Mouse (Mus musculus): Measurements from ENCODE around the gene Xrcc4.

Gene Xrcc4

DNA sequence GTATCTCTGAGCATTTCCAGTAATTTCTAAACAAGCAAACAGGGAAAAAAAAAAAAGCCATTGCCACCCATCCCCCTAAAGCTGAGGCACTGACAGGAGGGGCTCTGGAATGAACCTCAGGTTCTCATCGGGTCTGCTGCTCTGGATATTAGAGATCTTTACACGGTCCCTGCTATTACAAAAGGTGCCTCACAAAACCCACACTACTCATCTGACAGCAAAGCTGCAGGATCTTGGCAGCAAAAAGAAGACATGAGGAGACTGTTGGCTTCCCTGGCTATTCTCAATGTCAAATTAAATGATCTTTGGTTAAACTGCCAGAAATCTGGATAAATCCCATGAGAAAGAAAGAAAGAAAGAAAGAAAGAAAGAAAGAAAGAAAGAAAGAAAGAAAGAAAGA, 145.1 kb downstream of the Xrcc4 start:
- DNase-seq (ENCODE audit: low read depth in 2 of 2, low spot score in 2 of 2): no peak

- DNase-seq (ENCODE audit: low read depth in 2 of 2, low spot score in 2 of 2): no peak
These were observed 159.9 kb downstream of the Xrcc4 start for GRCm38 (mm10) chr13:89929477-89929876.

GRCm38 (mm10) chr13:89918814-89919481, 170.5 kb downstream of the Xrcc4 start:
- no peak for DNase-seq (ENCODE audit: low read depth in 2 of 2, low spot score in 2 of 2)

DNA sequence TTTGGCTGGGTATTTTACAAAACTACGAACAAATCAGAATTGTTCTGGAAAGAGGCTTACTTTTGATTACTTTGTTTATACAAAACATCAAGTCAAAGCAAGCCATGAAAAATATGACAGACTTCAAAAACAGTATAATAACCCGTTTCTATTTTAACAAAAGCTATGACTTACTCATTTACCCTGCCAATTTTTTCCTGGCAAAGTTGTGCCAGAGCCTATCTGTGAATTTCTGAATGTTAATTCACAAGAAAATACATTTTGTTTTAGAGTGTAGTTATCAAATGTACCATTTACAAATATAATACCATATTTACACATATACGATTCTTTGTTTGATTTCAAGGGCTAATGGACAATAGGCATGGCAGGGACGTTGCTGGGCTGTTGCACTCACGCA, 175.1 kb downstream of the Xrcc4 start:
- DNase-seq (ENCODE audit: low read depth in 2 of 2, low spot score in 2 of 2): no peak

DNA sequence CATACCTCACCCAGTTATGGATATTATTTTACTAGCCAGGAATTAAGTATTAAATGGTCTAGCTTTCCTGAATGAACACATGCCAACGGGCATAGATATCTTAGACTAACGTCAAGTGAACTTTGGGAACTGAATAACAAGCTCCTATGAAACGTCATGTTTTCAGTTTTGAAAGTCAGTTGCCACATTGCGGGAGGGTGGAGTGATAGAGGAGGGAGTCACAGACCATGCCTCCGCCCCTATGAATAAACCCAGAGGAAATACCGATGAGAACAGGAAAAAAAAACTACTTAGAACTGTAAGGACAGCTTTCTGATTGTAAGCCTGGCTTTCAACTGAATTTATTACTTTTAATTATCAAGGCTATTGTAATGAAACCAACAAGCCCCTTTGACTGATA, 175.5 kb downstream of the Xrcc4 start:
- DNase-seq (ENCODE audit: low read depth in 2 of 2, low spot score in 2 of 2): no peak

GRCm38 (mm10) chr13:89906120-89906519, 183.3 kb downstream of the Xrcc4 start:
- no peak for DNase-seq (ENCODE audit: low read depth in 2 of 2, low spot score in 2 of 2)

DNA sequence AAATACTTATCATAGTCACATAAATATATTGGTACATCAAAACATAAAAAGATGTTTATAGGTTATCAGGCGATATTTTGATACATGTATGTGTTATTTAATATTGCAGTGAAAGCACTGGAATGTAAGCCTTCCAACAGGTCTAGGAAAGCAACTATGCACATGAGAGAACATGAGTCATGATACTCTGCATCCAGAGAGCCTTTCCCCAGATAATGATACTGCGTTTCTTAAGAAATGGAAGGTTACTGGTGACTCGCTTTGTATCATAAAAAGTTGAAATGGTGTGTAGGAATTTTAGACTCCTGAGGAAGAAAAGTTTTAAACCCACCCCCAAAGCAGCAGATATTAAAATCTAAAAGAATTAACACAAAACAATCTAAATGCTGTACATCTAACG, 190.3 kb downstream of the Xrcc4 start:
- DNase-seq (ENCODE audit: low read depth in 2 of 2, low spot score in 2 of 2): no peak

GRCm38 (mm10) chr13:89892140-89892539, 197.3 kb downstream of the Xrcc4 start:
- no peak for DNase-seq (ENCODE audit: low read depth in 2 of 2, low spot score in 2 of 2)

DNA sequence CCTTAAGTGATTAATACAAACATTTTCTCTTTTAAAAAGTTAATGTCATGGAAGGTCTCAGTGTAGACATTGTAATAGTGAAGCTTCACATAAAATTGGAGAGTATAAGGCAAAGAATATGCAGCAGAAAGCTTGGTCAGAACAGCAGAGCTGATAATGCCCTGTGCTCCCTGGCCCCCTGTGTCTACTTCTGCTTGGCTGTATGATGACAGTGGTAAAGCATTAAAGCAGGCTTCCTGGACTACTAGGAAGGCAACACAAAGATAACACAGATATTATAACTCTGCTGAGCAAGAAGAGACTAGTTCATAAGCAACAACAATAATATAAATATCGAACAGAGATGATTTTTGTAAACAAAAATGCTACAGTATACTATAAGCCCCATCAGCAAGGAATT, 199.2 kb downstream of the Xrcc4 start:
- DNase-seq (ENCODE audit: low read depth in 2 of 2, low spot score in 2 of 2): no peak

- DNase-seq (ENCODE audit: low read depth in 2 of 2, low spot score in 2 of 2): no peak
These were observed 200.3 kb downstream of the Xrcc4 start for GRCm38 (mm10) chr13:89889074-89889473.

DNA sequence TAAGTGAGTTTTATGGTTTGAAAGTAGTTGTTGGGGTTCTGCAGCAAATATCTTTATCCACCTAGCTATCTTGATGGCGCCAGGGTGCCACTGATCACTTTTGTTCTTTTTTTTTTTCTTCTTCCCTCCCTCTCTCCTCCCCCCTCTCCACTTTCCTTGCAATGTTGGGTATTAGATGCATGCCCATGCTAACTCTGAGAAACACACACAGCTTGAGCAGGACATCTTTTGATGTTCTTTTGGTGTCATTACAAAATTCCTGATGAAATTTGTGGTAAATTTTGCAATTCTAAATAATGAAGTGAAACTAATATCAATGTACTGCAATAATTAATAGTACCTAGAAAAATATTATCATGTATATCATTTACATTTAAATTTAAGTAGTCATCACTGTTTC, 205.9 kb downstream of the Xrcc4 start:
- no peak for DNase-seq (ENCODE audit: low read depth in 2 of 2, low spot score in 2 of 2)

DNA sequence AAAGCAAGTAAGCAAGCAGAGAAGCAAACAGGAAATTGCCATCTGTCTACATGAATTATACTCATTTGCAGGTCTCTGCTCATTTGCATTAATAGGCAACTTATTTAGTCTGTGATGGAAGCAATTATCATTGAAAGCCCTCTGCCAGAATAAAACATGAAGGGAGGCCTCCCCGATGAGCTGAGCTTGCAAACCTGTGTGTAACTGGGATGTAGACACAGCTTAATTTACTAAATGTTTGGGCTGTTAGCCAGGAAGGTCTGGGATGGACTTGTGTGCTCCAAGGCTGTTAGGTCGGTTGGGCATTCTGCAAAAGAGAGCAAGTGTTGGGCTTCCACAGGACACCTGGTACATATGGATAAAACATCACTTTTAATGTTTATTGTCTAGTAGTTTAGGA, 208.1 kb downstream of the Xrcc4 start:
- no peak for DNase-seq (ENCODE audit: low read depth in 2 of 2, low spot score in 2 of 2)

GRCm38 (mm10) chr13:89878832-89879468, 210.5 kb downstream of the Xrcc4 start:
- DNase-seq (ENCODE audit: low read depth in 2 of 2, low spot score in 2 of 2): no peak

- no peak for DNase-seq (ENCODE audit: low read depth in 2 of 2, low spot score in 2 of 2)
These were observed 213.9 kb downstream of the Xrcc4 start for GRCm38 (mm10) chr13:89875499-89875898.

DNA sequence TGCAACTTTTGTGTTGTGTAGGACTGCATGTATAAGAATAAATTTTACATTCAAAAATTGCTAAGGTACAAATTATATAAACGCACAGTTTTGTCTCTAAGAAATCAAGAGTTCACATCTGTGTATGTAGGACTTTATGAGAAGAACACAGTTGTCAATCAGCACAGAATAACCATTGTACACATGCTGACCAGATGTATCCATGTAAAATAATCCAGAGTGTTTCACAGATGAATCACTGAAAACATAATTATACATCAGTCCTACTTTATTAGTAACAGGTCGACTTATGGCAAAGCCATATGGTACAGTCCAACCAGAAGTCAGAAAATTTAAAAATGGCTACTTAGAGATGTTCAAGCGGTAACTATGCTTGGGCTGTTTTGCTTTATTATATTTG, 216.7 kb downstream of the Xrcc4 start:
- no peak for DNase-seq (ENCODE audit: low read depth in 2 of 2, low spot score in 2 of 2)

DNA sequence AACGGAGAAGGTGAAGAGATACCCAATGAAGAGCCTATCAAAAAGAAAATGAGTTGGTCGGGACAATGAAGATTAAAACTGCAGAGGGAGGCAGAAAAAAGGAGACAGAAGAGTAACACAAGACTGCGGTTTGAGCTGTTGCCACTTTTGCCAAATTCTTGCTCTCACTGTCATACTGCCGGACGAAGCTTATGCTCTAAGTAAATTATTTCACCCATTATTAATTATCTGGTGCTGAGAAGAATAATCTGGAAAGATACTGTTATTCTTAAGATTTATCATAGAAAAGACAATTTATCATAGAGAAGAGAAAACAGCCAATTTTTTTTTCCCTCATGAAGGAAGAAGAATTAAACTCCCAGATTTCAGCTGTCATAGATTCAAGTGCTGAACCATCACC, 235.3 kb downstream of the Xrcc4 start:
- no peak for DNase-seq (ENCODE audit: low read depth in 2 of 2, low spot score in 2 of 2)

DNA sequence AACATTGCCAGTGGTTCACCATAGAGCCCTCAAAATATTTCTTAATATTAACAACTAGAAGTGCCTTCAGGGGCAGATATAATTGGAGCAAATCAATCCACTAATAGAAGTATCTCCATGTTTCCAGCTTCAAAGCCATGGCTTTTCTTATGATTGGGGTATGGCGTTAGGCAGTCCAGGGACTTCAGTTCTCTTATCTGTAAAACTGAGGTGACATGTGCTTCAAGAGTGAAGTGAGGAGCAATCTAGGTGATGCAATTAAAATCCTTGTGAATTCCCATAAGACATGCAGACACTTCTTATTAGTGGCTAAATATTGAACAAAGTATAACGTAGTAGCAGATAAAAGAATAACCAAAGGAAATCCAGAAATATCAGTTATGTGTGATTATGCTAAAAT, 238.7 kb downstream of the Xrcc4 start:
- no peak for DNase-seq (ENCODE audit: low read depth in 2 of 2, low spot score in 2 of 2)

DNA sequence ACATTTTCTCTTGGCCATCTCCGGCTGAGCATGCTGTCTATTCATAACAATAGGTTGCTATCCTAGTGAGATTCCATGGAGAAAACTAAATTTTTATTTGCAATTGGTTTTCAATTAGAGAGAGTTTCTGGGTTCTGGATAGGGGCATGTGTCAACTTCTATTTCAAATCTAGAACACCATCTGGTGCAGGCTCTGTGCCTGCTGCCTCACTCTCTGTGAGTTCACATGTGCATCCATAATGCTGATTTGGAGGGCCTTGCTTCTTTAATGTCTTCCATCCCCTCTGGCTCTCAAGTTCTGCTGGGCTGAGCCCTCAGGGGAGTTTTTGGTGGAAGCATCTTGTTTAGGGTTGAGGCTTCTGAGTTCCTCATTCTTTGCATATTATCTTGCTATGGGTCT, 239.5 kb downstream of the Xrcc4 start:
- no peak for DNase-seq (ENCODE audit: low read depth in 2 of 2, low spot score in 2 of 2)

DNA sequence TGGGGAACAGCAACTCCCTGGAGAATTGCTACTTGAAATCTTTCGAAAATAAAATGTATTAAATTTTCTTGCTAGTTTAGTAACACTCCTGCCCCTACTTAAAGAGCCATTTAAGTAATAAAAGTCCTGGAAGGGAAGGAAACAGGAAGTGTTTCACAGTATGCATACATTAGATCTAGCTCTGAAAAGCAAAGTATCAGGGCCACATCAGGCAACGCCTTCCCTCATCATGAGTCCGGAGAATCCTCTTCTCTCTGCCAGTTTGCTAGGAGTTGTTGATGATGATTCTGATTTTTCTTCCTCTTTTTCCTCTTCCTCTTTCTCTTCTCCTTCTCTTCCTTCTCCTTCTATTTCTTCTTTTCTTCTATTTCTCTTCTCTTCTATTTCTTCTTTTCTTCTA, 250.8 kb downstream of the Xrcc4 start:
- no peak for DNase-seq (ENCODE audit: low read depth in 2 of 2, low spot score in 2 of 2)

- DNase-seq (ENCODE audit: low read depth in 2 of 2, low spot score in 2 of 2): no peak
These were observed 254.9 kb downstream of the Xrcc4 start for GRCm38 (mm10) chr13:89834485-89834884.

DNA sequence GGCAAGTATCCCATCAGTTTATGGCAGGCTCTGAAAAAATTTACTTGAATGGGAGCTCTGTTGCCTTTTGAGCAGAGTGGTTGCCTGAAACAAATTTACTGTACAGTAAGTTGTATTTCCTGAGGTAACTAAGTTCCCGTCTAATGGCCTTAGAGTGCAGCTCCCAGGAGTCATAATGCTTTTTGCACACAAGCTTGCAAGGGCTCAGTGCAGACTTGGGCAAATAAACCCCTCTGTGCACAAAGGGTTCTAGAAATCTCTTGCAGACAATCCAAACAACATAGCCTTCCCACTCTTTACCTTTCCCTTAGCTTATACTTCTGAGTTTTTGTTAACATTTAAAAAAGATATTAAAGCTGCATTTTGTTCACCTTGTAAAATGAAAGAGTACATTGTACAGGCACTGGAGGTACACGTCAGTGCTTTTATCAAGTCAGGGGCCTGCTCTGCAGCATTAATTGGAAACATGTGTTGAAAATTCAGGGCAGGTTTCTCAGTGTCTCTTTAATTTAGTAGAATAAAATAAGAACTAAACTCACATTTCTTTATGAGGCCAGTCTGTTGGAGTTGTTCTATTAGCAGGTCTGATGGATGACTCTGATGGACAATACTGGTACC, 256.2 kb downstream of the Xrcc4 start:
- no peak for DNase-seq (ENCODE audit: low read depth in 2 of 2, low spot score in 2 of 2)

GRCm38 (mm10) chr13:89828429-89828970, 260.9 kb downstream of the Xrcc4 start:
- no peak for DNase-seq (ENCODE audit: low read depth in 2 of 2, low spot score in 2 of 2)

All from CD8-positive naive resting alpha-beta T cell, adult 2 months (primary cell).